8 mouse cellular contexts compared by ENCODE assay signal in genomic region chr16:31592014-31592871, GRCm38 (mm10).
A peak's percentile ranks its signal among the peaks of the same experiment; 100 is the strongest.
DNase-seq lines count a peak whose midpoint lies in the region; ATAC-seq lines count a peak whose summit lies in the region.

No protein-coding gene starts in this region.

- H3K4me3 ChIP-seq in heart, embryonic 14.5 days (ENCODE audit: control insufficient read depth in 1 of 2, insufficient read depth in 1 of 2, low read depth in 1 of 2, low read length in 2 of 2) = no peak overlapping the region; a peak in 1 of 4 replicates
- no peak overlapping the region for H3K4me3 ChIP-seq in liver, embryonic 12.5 days
- no peak overlapping the region for H3K4me3 ChIP-seq in neural tube, embryonic 12.5 days

- peak overlapping the region; percentile 49 to 70 for H3K27ac ChIP-seq in heart, embryonic 14.5 days (replicated peaks in 1 of 2; ENCODE audit: control insufficient read depth in 1 of 2, insufficient read depth in 1 of 2, low read depth in 2 of 2, low read length in 2 of 2)
- H3K27ac ChIP-seq in liver, embryonic 12.5 days = peak overlapping the region; percentile 22; the same call in 1 of the 2 replicates
- H3K27ac ChIP-seq in neural tube, embryonic 12.5 days = peak overlapping the region; percentile 58

- no peaks in the 10 kb centered on the region for H3K27me3 ChIP-seq in heart, embryonic 14.5 days (ENCODE audit: control insufficient read depth, insufficient read depth, low read length)
- H3K27me3 ChIP-seq in liver, embryonic 12.5 days (replicated peaks) = no peaks in the 10 kb centered on the region
- no peaks in the 10 kb centered on the region for H3K27me3 ChIP-seq in neural tube, embryonic 12.5 days (replicated peaks)

- peak; percentile 4 for DNase-seq in thymus, postnatal 0 days (ENCODE audit: low spot score)
- DNase-seq in thymus, postnatal 14 days = no peak
- DNase-seq in kidney, postnatal 14 days = peak; percentile 77
- peak; percentile 83 for DNase-seq in telencephalon, adult 2 months (ENCODE audit: low read depth, low spot score)

- no peaks in the 10 kb centered on the region for H3K9me3 ChIP-seq in heart, embryonic 14.5 days (ENCODE audit: control insufficient read depth, low read length)
- H3K9me3 ChIP-seq in liver, embryonic 12.5 days (replicated peaks) = no peaks in the 10 kb centered on the region
- H3K9me3 ChIP-seq in neural tube, embryonic 12.5 days = no peaks in the 10 kb centered on the region

- peak; percentile 94 for ATAC-seq in erythroblast, adult 5-6 weeks (replicated peaks; ENCODE audit: low FRiP score, poor library complexity, severe bottlenecking)
- ATAC-seq in heart, embryonic 14.5 days (ENCODE audit: insufficient number of reproducible peaks, insufficient read depth, low FRiP score, low read depth) = peak; percentile 96
- ATAC-seq in liver, embryonic 12.5 days = peak; percentile 79
- peak; percentile 98 for ATAC-seq in neural tube, embryonic 12.5 days (ENCODE audit: low FRiP score, low read depth)

- 5% methylated on average over 7 of the region's 7 CpGs for WGBS in heart, embryonic 14.5 days
- WGBS in liver, embryonic 12.5 days (ENCODE audit: insufficient replicate concordance) = 24% methylated on average over 7 of the region's 7 CpGs
- WGBS in neural tube, embryonic 12.5 days = 2% methylated on average over 7 of the region's 7 CpGs

- no peak overlapping the region for H3K9ac ChIP-seq in heart, embryonic 14.5 days (ENCODE audit: low read length)
- no peak overlapping the region; the same call in 1 of the 2 replicates for H3K9ac ChIP-seq in liver, embryonic 12.5 days
- no peak overlapping the region for H3K9ac ChIP-seq in neural tube, embryonic 12.5 days

- H3K4me2 ChIP-seq in heart, embryonic 14.5 days (ENCODE audit: low read length) = peak overlapping the region; percentile 34
- H3K4me2 ChIP-seq in liver, embryonic 12.5 days = peak overlapping the region; percentile 9
- H3K4me2 ChIP-seq in neural tube, embryonic 12.5 days (replicated peaks) = peak overlapping the region; percentile 38

- peaks cover 30% of the 10 kb centered on the region in 2 experiments for H3K4me1 ChIP-seq in heart, embryonic 14.5 days (ENCODE audit: control insufficient read depth in 2 of 2, insufficient read depth in 2 of 2, low read length in 2 of 2)
- peaks cover 42% of the 10 kb centered on the region for H3K4me1 ChIP-seq in liver, embryonic 12.5 days
- peaks cover 35% of the 10 kb centered on the region for H3K4me1 ChIP-seq in neural tube, embryonic 12.5 days

- H3K36me3 ChIP-seq in heart, embryonic 14.5 days (ENCODE audit: control insufficient read depth, insufficient read depth, low read length) = no peaks in the 10 kb centered on the region
- no peaks in the 10 kb centered on the region for H3K36me3 ChIP-seq in liver, embryonic 12.5 days
- H3K36me3 ChIP-seq in neural tube, embryonic 12.5 days = no peaks in the 10 kb centered on the region
